Mouse (Mus musculus) hindlimb bud, embryonic 11.5 days (tissue): ENCODE data around the gene Snw1.
A peak's percentile ranks its signal among the peaks of the same experiment; 100 is the strongest.
"Not testable (repeated sequence)": the region's sequence is repeated elsewhere in the genome, so short reads cannot be mapped to it uniquely, and the experiment has no call there.

Experiments used
- DNase-seq: peaks from one replicate; pipeline ENCODE4 v3.0.0-alpha.2; 2012; ENCODE audit warnings: low read depth, low spot score; ENCODE audit errors: extremely low spot score

The Snw1 gene

DNA sequence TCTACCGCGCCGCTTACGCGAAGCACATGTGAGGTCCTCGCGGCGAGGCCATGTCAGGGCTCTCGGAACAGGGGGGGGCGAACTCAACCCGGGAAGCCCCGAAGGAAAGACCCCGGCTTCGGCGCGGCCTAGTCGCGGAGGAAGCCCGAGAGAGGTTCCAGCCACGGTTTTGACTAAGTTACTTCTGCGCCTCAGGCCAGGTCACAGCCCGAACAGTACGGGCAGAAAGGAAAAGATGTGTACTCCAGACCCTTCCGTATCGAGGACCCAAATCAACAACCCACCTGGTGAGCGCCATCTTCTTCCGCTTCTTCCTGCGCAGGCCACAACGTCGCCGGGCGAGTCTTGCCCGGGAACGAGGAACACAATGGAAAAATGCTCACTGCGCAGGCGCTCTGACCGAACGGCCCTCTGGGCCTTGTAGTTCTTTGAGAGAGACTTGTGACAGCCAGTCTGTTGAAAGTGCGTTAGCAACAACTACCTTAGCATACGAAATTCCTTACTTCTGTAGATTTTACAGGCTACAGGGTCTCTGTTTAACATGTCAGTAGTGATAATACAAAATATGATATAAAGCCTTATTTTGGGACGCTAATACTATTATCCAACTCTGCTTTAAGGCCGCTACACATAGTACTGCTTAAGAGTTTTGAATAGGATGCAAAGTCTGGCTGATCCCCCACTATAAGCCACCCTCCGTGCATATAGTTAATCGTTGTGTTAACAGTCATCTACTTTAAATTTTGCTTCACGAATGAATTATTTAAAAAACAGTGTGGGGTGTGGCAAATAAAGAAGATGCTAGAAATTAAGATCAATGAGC is at the start of gene Snw1:
Gene Snw1 (minus strand): TSS at position 311 of the 823 bp plus-strand sequence.
- DNase-seq, result peak; percentile 94

DNA sequence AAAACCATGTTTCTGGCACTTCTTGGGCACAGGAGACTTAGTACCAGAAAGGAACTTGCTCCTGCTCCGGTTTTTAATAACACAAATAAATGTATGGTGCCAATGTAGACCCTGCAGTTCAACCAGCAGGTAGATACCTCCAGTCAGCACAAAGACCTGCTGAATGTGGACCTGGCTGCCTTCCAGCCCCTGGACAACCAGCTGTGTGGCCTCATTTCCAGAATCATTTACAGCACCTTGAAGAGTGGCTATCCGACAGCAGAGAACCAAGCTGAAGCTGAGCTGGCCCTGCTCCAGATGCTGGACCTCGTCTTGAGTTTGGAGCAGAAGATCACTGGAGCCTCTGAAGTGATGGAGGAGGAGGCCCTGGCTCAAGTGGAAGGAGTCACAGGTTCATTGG is 47.5 kb upstream of the Snw1 start:
- DNase-seq, result not testable (repeated sequence)

DNA sequence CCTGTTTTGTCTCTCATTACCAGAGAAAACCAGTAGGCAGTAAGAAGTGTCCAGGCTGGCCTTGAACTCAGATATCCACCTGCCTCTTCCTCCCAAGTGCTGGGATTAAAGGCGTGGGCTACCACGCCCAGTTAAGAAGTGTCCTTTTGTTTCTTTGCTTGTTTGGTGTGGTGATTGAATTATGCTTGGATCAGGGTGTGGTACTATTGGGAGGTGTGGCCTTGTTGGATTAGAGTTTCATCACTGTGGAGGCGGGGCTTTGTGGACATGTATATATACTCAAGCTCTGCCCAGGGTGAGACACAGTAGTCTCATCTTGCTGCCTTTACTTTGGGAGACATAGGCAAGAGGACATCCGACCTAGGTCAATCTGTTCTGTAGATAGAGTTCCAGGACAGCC is 41.9 kb upstream of the Snw1 start, which contains the start of gene Gm8300:
Gene Gm8300 (plus strand): TSS at position 301 of the 400 bp plus-strand sequence.
- not testable (repeated sequence) for DNase-seq

DNA sequence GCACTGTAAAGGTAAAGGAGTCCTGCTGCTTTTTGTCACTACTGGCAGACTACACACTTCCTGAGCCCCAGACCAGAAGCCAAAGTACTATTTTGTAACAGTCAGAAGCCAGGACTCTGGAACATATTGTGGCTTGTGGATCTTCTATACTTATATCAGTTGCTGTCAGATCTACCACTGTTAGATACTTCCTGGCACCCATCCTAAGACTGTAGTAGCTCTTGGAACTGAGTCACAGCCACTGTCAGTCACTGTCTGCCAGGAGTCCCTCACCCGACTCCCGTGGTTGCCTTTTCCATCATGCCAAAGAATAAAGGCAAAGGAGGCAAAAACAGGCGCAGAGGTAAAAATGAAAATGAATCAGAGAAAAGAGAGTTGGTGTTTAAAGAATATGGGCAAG is 22.3 kb upstream of the Snw1 start, which contains the start of gene Gm5788:
Gene Gm5788 (plus strand): TSS at position 301 of the 400 bp plus-strand sequence.
- not testable (repeated sequence) for DNase-seq

DNA sequence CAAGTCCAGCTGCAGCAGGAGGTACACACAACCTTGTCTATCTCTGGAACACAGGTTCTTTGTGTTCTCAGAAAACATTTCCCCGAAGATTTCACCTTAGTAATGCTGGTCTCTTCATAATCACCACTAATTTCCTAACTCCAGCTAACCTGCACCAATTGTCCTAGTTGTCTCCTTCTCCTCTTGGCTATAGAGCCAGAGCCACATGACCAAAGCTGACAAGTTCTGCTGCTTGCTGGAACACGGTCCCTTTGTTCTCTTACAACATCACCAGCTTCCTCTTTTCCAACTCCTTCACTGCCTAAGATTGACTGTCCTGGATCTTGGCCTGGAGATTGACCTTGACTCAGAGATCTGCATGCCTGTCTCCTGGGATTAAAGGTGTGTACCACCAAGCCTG is 16.6 kb upstream of the Snw1 start:
- not testable (repeated sequence) for DNase-seq

DNA sequence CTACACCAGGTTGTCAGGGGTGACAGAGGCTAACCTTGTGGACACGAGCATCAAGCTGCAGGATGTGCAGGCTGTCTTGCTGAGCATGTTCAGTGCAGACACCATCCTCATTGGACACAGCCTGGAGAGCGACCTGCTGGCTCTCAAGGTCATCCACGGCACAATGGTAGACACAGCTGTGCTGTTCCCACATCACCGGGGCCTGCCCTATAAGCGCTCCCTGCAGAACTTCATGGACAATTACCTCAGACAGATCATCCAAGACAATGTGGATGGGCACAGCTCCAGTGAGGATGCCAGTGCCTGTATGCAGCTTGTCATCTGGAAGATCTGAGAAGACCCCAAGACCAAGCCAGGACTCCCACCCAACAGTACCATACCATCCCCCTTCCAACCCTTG is 10.4 kb upstream of the Snw1 start:
- DNase-seq, result not testable (repeated sequence)

DNA sequence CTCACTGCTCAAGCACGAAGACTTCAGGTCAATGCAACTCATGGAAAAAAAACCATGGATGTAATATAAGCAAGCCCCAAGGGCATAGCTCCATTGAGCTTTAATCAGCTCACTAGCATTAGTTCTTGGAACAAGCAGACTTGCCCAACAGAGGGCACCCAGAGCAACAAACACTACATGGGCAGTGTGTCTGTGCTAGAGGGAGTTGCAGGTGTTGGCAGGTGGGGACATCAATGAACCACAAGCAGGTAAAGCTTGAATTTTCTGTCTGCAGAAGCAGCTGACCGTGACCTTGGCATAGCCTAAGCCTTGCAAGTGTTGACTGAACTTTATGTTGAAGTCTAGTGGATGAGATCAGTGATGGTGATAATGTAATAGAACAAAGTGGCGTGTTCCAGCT is 2.7 kb upstream of the Snw1 start:
- DNase-seq, result no peak

DNA sequence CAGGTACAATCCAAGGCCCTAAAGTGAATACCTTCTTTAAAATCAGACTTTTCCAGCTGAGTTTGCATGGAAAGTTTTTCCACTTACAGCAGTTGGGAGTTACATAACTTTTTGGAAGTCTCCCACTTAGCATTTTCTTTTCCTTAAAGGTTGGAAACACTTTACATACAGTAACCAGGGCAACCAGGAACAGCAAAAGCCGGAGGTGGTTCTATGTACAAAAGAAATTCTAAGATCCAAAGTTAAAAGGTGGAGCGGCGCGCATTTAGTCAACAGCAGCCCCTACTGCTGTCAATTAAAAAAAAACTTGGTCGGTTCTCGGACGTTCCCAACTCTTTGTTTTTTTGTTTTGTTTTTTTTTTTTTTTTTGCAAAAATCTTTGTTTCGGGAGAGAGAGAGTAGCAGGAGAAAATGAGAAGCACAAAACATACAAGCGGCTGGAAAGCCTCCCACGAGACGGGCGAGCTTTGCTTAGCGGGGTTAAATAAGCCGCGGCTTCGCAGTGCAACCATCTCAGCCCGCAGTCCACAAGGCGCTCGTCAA is 582 bp downstream of the Snw1 start:
- no peak for DNase-seq

DNA sequence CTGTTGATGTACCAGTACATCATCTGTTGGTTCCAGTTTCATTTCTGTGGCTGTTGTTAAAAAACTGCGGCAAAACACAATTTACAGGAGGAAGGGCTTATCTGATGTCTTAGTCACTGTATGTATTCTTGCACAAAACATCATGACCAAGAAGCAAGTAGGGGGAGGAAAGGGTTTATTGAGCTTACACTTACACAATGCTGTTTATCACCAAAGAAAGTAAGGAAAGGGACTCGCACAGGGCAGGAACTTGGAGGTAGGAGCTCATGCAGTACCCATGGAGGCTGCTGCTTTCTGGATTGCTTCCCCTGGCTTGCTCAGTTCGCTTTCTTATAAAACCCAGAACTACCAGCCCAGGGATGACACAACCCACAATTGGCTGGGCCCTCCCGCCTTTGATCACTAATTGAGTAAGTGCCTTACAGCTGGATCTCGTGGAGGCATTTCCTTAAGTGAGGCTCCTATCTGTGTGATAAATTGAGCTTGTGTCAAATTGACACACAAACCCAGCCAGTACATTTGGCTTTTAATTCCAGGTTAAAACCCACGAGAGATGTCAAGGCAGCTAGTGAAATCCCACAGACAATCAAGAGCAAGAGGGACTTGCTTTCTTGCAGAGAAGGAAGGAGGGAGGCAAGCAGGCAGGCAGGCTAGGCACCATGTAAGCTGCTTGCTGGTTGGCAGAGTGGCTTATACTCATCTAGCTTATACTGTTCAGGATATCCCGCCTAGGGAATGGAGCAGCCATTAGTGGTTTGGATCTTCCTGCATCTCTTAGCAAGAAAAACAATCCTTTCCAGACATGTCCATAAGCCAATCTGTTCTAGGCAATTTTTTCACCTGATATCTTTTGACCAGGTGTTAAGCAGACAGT is 1.6 kb downstream of the Snw1 start:
- DNase-seq, result no peak

DNA sequence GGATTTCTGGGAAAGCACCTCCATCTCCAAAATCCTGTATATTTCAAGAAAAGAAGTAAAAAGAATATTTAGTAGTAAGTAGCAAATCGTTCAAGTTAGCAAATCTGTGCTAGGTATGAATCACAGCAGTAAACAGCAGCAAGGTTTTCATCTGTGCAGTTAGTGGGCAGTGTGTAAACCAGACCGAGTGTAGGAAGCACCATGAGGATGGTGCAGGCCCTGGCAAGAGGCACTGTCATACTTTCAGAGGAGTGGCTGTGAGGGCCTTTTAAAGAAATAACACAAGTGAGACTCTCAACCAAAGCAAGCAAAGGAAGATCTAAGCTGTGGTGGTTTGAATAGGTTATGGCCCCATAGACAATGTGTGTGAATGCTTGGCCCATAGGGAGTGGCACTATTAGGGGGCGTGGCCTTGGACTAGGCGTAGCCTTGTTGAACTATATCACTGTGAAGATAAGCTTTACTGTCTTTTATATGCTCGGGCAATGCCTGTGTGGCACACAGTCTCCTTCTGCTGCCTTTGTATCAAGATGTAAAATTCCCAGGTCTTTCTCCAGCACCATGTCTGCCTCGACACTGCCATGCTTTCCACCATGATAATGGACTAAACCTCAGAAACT is 7.3 kb downstream of the Snw1 start:
- DNase-seq, result no peak

DNA sequence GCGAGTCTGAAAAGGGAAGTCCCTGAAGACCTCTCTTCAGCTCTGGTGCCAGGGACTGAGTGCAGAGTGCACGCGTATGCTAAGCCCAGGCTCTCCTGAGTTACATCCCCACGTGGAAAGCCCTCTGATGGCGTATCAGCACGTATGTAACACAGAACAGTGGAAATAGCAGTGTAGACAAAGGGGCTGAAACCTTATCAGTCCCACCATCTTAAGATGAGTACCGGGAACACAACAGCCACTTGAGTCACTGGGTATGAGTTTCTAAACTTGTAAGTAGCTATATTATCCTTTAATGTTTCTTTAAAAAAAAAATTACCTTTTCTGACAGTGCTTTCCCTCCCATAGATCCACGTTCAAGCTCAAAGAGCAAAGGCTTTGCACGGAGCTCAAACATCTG is 22.6 kb downstream of the Snw1 start:
- DNase-seq, result no peak

DNA sequence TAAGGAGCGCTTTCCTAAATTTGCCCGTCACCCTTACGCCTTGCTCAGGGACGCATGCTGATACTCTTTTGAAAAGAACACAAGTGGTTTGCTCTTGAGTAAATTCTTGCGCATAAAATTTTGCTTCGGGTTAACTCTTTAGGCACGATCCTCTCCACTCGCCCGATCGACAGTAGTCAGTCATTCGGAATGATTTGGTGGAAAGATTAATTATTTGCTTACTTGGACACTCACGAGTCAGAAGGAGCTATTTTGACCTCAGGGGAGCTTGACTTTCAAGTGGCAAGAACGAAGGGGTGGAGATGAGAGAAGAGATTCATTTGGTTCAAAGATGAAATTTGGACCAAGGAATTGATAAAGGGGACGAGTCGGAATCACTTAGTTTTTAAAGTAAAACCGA is 27.9 kb downstream of the Snw1 start:
- no peak for DNase-seq

DNA sequence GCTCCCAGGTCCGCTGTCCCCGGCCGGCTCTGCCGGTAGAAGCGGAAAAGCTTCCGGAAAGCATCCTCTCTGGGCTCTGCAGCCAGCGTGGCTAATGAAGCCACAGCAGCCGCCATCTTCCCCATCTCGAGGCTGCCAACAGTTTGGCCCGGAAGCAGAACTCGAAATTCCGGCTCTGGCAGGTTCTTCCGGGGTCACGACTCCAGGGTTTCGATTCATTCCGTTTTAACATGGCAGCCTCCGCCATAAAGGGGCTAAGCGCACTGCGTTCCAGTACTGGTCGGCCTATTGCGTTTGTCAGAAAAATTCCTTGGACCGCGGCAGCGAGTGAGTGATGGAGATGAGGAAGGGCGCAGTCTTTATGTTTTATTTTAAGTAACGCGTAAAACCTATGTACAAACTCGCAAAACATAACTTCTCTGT is 28.4 kb downstream of the Snw1 start, which contains the start of the genes Slirp and Alkbh1:
Gene Slirp (plus strand): TSS at position 197 of the 423 bp plus-strand sequence.
Gene Alkbh1 (minus strand): TSS at position 318 of the 423 bp plus-strand sequence.
- DNase-seq, result peak; percentile 83

DNA sequence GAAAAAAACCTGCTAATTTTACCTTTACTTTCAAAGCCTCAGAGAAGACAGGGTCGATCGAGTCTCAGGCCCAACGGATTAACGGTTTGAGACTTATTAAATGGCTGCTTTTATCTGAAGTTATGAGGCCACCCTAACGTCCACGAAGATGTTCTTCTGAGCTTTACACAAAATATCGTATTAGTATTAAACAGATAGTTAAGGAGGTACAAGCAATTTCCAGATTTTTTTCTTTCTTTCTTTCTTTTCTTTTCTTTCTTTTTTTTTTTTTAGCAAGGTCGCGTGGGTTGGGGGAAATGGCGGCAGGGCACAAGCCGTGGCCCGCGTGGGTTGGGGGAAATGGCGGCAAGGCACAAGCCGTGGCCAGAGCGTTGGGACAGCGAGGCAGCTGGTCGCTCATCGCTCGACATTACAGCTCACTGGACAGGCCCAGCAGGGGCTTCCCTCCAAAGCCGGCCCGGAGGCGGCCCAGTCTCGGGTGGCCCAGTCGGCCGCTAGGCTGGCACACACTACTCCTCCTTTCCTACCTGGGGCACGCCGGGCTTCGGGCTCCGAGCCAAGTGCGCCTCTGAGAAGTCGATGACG is 28.9 kb downstream of the Snw1 start:
- no peak for DNase-seq

DNA sequence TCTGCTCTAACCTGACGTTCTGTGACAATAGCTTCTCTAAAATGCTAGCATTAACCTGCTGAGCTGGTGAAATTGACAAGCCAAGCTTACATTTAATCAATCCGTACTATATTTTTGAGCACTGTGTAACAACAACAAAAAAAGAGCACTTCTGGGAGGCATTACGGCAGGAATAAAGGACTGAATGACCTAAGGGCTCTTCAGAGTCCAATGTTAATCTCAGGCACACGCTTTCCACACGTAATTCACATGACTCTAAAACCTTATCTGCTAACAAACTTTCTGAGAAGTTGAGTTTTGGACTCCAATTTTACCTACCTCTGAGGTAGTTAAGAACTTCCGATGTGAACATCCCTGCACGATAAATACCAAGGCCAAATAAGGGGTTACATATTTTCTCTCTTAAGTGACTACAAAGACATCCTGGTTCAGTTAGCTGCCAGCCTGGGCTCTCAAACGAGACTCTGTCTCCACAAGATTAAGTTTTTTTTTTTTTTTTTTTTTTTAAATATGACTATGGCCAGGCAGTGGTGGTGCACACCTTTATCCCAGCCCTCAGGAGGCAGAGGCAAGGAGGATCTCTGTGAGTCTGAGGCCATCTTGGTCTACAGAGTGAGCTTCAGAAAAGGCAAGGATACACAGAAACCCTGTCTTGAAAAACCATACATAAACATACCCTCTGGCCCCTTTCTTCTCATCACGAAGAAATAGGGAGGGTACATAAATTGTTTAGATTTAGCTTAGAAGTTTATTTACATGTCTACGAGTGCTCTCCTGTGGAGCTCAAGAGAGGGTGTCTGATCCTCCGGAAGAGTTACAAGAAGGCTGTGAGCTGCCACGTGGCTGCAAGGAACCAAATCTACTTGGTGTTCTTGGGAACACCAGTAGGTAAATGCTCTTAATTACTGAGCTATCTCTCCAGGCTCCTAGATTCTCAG is 29.6 kb downstream of the Snw1 start:
- peak; percentile 50 for DNase-seq

DNA sequence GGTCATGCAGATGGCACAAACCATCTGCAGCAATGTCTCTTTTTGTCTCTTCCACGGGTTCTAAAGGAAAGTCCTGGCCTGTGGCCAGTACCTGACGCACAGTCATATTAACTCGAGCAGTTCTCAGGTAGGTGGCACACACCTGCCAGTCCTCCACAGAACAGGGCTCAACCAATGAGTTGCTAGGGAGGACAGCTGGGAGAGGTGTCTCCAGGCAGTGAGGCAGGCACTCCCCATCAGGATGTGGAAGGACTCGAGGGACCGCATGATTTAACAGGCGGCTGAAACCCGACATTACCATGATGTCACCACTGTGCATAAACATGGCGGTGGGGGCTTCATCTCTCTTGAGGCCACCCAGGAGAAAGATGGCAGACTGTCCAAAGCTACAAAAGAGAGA is 43.2 kb downstream of the Snw1 start:
- DNase-seq, result no peak

DNA sequence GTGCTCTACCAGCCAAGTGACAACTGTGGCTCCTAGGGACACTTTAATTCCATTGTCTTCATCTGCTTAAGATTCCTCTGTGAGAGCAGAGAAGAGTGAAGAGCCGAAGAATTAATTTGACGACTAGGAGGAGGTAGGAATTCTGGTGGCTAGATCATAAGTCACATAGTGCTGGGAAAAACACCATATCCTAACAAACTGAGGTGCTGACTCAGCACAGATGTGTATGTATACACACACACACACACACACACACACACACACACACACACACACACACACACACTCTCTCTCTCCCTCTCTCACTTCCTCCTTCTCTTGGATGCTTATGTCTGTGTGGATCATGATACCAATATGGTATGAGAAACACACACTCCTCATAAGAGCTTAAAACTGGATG is 43.8 kb downstream of the Snw1 start:
- no peak for DNase-seq

DNA sequence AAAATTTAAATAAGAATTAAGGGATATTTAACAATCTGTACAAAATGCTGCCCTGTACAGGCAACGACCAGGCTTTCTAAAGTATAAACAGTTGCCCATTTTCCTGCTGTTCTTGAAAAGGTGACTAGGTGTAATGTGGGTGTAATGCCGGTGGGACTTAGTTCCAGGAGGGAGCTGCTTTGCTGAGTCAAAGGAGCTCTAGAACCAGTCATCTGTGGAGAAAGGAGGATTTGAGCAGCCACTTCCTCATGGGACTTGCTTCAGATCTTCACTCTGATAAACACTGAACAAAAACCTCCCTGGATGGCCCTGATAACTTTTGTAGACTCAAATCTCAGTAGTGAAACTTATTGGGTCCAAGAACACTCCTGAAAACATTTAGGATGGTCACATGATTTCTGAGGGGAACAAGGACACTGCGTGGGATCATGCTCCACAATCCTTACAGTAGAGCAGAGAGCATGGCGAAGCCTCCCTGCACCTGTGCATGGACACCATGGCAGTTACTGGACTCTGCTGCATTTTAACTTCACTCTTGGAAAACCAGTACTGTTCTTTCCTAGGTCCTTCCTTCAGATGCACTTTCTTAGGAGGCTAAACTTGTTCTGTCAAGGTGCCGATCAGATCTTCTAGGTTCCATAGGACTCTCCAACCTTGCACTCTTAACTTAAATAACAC is 45.6 kb downstream of the Snw1 start:
- no peak for DNase-seq

DNA sequence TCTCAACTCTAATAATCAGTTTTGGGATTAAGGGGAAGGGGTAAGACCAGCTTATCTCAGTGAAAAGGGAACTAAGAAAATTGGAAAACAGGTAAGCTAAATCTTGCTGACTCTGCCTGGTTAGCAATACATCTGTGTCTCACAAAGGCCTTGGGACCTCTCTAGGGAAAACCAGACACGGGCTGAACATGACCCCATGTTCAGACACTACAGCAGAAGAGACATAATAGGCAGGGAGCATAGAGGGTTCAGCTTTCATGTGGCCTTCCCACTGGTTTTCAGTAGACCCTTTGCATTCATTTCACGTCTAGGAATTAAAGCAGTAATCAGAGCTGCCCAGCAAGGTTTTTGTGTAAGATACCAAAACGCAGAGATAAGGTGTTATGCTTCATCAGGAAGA is 47.6 kb downstream of the Snw1 start:
- no peak for DNase-seq
